Mouse (Mus musculus): ENCODE results near the gene Asb11.

DNA sequence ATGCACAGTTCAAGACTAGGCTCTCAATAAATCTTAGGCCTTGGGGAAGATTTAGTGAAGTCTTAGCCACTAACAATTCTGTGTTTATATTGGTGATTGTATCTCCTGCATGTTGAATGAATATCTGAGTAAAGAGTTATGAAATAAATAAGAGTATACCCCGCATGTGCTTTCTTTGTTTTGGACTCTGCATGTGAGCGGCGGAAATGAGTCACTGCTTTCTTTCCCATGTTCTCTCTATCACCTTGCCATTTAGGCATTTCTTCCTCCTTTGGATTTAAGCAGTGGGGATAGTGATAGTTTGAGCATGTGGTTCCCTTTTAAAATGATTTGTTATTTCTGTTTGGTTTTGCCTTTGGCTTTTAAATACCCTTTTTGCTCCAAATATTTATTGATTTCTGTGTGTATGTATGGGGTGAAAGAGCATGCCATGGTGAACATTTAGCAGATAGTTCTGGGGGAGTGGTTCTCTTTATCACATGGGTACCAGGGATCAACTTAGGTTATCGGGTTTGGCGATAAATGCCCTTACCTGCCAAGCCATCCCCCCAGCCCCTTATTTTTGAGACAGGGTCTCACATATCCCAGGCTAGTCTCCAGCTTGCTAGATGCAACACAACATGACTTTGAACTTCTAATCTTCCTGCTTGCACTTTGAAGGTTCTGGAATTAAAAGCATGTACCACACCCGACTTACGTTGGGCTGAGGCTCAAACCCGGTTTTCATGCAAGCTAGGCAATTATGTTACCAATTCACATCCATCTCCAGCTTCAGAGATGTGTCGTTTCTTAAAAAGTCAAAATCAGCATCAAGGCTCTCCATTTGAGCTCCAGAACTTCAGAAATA, 10.3 kb downstream of the Asb11 start:
- no peak for TF ChIP-seq CTCF (IDR thresholded peaks at IDR 0.05; ENCODE audit: control insufficient read depth, insufficient read depth, low read length)
- no peak for TF ChIP-seq POLR2A (IDR thresholded peaks at IDR 0.05; ENCODE audit: borderline replicate concordance, control insufficient read depth, low read depth, low read length)

All from bone marrow, adult 2 months (tissue).